Mouse (Mus musculus) hindbrain, postnatal 0 days (tissue): Measurements from ENCODE around the gene Pdgfc. TPM values are rescaled to one million over a fixed set of nuclear protein-coding genes. Genes with fewer than 3 reads are reported as not detected.

Experiments used
- ATAC-seq: fragments of 200-750 bp; cut with Nextera tagmentation; 2 replicates; pipeline ENCODE4 v1.8.0; 2017; ENCODE audit warnings: mild to moderate bottlenecking, moderate TSS enrichment, moderate library complexity
- DNase-seq: peaks from one replicate; pipeline ENCODE4 v3.0.0-alpha.2; 2015; ENCODE audit warnings: low spot score
- H3K27ac ChIP-seq: fragments of 300-500 bp; sonication (generic); 2 replicates; pipeline ENCODE4 v1.5.1; 2014; ENCODE audit warnings: mild to moderate bottlenecking
- H3K27me3 ChIP-seq: fragments of 300-500 bp; sonication (generic); 2 replicates; pipeline ENCODE4 v1.6.1; 2014; ENCODE audit warnings: low read length, mixed read lengths; ENCODE audit not compliant: insufficient read depth
- H3K36me3 ChIP-seq: fragments of 300-500 bp; sonication (generic); 2 replicates; pipeline ENCODE4 v1.6.1; 2014; ENCODE audit warnings: low read length, mixed read lengths; ENCODE audit not compliant: insufficient read depth
- H3K4me1 ChIP-seq: fragments of 300-500 bp; sonication (generic); 2 replicates; pipeline ENCODE4 v1.6.1; 2014; ENCODE audit warnings: antibody characterized with exemption, low read length, mixed read lengths; ENCODE audit not compliant: insufficient read depth
- H3K4me2 ChIP-seq: fragments of 300-500 bp; sonication (generic); 2 replicates; pipeline ENCODE4 v1.6.1; 2014; ENCODE audit warnings: low read depth, mild to moderate bottlenecking, low read length, moderate library complexity, mixed read lengths
- H3K4me3 ChIP-seq: fragments of 300-500 bp; sonication (generic); 2 replicates; pipeline ENCODE4 v1.5.1; 2014; ENCODE audit warnings: low read length
- H3K9ac ChIP-seq: fragments of 300-500 bp; sonication (generic); replicated peaks from 2 replicates; pipeline ENCODE4 v1.6.1; 2014; ENCODE audit warnings: mild to moderate bottlenecking, low read length, moderate library complexity, mixed read lengths
- H3K9me3 ChIP-seq: fragments of 300-500 bp; sonication (generic); 2 replicates; pipeline ENCODE4 v1.6.1; 2016; ENCODE audit warnings: low read length, mixed read lengths
- CTCF ChIP-seq: IDR thresholded peaks from 2 replicates; pipeline ENCODE4 v1.5.1; 2016; ENCODE audit warnings: antibody characterized with exemption, control low read depth, low read depth
- WGBS: fragments of 180-500 bp; shearing (Covaris S2); extraction: QIAGEN DNeasy Blood & Tissue Kit; methylation state at CpG from one replicate; pipeline ENCODE4 v1.1.7; 2014; 5-methylcytosine and 5-hydroxymethylcytosine counted together
- polyA plus RNA-seq: library from polyadenylated mRNA; unstranded; fragments of >200 nt; fragmentation: Nextera tagmentation; extraction: Ambion mirVana; gene quantifications from 2 replicates; pipeline ENCODE4 v1.2.1, GENCODE M21; 2015
- total RNA-seq: library from RNA; depleted of rRNA; stranded (reverse); fragments of >200 nt; gene quantifications from 2 replicates; pipeline ENCODE4 v1.2.3, GENCODE M21; 2014

The Pdgfc gene
- total and polyA plus RNA-seq, 2 experiments from 2014 or later, result 7.1 to 7.5 TPM

GRCm38 (mm10) chr3:81211147-81211546, 174.9 kb downstream of the Pdgfc start:
- H3K9me3 ChIP-seq, result no peaks in the 10 kb centered on the region
- no peak overlapping the region for H3K27ac ChIP-seq
- no peak overlapping the region for H3K4me2 ChIP-seq
- no peaks in the 10 kb centered on the region for H3K4me1 ChIP-seq
- TF ChIP-seq CTCF, result no peak
- no peaks in the 10 kb centered on the region for H3K36me3 ChIP-seq
- no peak overlapping the region for H3K4me3 ChIP-seq
- DNase-seq (no peak), ATAC-seq (no peak)
- H3K9ac ChIP-seq, result no peak overlapping the region
- no peaks in the 10 kb centered on the region for H3K27me3 ChIP-seq
- WGBS, result 81% methylated on average over 3 of the region's 3 CpGs

- Histone ChIP-seq H3K27ac (no peak overlapping the region), H3K9ac (no peak overlapping the region), H3K4me1 (no peaks in the 10 kb centered on the region), H3K4me2 (no peak overlapping the region), H3K9me3 (no peaks in the 10 kb centered on the region), H3K27me3 (no peaks in the 10 kb centered on the region), H3K36me3 (no peaks in the 10 kb centered on the region), H3K4me3 (no peak overlapping the region)
- no peak for ATAC-seq
- TF ChIP-seq CTCF, result no peak
- DNase-seq, result no peak
- 42% methylated on average over 3 of the region's 3 CpGs for WGBS
Measured at GRCm38 (mm10) chr3:81211666-81212065, 175.4 kb downstream of the Pdgfc start.

- Histone ChIP-seq H3K27ac (0 out of 2 replicates have a peak overlapping the region, but pooled peaks have one; percentile 16), H3K9ac (no peak overlapping the region), H3K4me2 (no peak overlapping the region), H3K9me3 (no peaks in the 10 kb centered on the region), H3K36me3 (no peaks in the 10 kb centered on the region), H3K4me1 (no peaks in the 10 kb centered on the region), H3K27me3 (no peaks in the 10 kb centered on the region), H3K4me3 (no peak overlapping the region)
- no peak for TF ChIP-seq CTCF
- DNase-seq (no peak), ATAC-seq (0 out of 2 replicates have a peak, but pooled peaks have one; percentile 7)
- WGBS, result 60% methylated on average over 4 of the region's 4 CpGs
Measured at GRCm38 (mm10) chr3:81215547-81216118, 179.4 kb downstream of the Pdgfc start.

- Histone ChIP-seq H3K4me2 (no peak overlapping the region), H3K27me3 (no peaks in the 10 kb centered on the region), H3K4me1 (no peaks in the 10 kb centered on the region), H3K36me3 (no peaks in the 10 kb centered on the region), H3K9me3 (no peaks in the 10 kb centered on the region), H3K4me3 (no peak overlapping the region), H3K9ac (no peak overlapping the region), H3K27ac (no peak overlapping the region)
- 80% methylated on average over 4 of the region's 4 CpGs for WGBS
- TF ChIP-seq CTCF, result no peak
- DNase-seq (no peak), ATAC-seq (no peak)
Measured at GRCm38 (mm10) chr3:81221682-81222081, 185.5 kb downstream of the Pdgfc start.

- H3K4me1 ChIP-seq, result no peaks in the 10 kb centered on the region
- no peak overlapping the region for H3K4me3 ChIP-seq
- ATAC-seq, result no peak
- H3K9ac ChIP-seq, result no peak overlapping the region
- no peak overlapping the region for H3K27ac ChIP-seq
- H3K4me2 ChIP-seq, result no peak overlapping the region
- no peak for TF ChIP-seq CTCF
- DNase-seq, result no peak
- H3K9me3 ChIP-seq, result no peaks in the 10 kb centered on the region
- WGBS, result 39% methylated on average over 4 of the region's 4 CpGs
- H3K36me3 ChIP-seq, result no peaks in the 10 kb centered on the region
- no peaks in the 10 kb centered on the region for H3K27me3 ChIP-seq
Measured at GRCm38 (mm10) chr3:81228344-81228743, 192.1 kb downstream of the Pdgfc start.

GRCm38 (mm10) chr3:81242697-81243590, 206.7 kb downstream of the Pdgfc start:
- Histone ChIP-seq H3K4me3 (no peak overlapping the region), H3K9ac (no peak overlapping the region), H3K36me3 (no peaks in the 10 kb centered on the region), H3K27me3 (no peaks in the 10 kb centered on the region), H3K27ac (peak overlapping the region; percentile 49; the same call in 1 of the 2 replicates), H3K4me1 (no peaks in the 10 kb centered on the region), H3K9me3 (no peaks in the 10 kb centered on the region), H3K4me2 (no peak overlapping the region)
- peak; percentile 64 for DNase-seq
- WGBS, result 13% methylated on average over 7 of the region's 7 CpGs
- peak; percentile 87 for ATAC-seq
- no peak for TF ChIP-seq CTCF
